Mouse (Mus musculus): ENCODE measurements around the gene Grb7. TPM values are rescaled to one million over a fixed set of nuclear protein-coding genes. Genes with fewer than 3 reads are reported as not detected.

Grb7 gene
- polyA plus RNA-seq, 1 experiment from 2014 or later = 0.24 TPM

DNA sequence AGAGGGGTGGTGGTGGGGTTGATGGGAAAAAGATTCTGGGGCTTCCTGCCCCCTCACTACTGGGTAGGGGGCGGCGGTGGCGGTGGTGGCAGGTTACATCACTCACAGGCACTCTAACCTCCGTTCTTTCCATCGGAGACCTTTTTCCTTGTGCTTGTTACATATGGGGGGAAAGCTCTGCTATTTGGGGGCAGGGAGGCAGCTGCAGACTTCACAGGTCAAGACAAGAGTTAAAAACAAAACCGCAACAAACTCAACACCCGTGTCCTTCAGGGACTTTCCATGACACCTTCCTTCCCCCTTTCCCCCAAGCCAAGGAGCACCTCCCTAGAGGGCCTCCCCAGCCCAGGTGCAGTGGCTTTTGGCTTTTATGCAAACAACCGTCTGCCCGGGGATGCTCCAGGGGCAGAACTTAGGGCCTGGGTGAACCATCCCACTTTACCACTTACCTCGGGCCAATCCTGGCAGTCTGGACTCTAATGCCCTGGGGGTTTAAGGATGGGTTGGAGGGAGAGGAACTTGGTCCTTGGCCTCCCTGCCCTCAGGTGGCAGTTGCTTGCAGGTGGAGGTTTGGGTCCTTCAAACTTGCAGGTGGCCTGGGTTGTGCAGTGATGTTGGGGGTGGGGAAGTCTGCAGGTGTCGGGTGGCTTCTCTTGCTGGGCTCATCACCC lies 13.0 kb downstream of the Grb7 start:
- no peaks in the 10 kb centered on the region for H3K36me3 ChIP-seq
- H3K4me2 ChIP-seq (replicated peaks) = no peak overlapping the region
- peaks cover 11% of the 10 kb centered on the region; the same call in 1 of the 2 replicates for H3K4me1 ChIP-seq (replicated peaks)
- no peak overlapping the region for H3K4me3 ChIP-seq (replicated peaks)
- WGBS = 24% methylated on average over 11 of the region's 11 CpGs
- H3K27me3 ChIP-seq = peaks cover 45% of the 10 kb centered on the region
- no peak overlapping the region for H3K27ac ChIP-seq
- H3K9me3 ChIP-seq = no peaks in the 10 kb centered on the region
- H3K9ac ChIP-seq (replicated peaks) = no peak overlapping the region
- no peak for ATAC-seq

DNA sequence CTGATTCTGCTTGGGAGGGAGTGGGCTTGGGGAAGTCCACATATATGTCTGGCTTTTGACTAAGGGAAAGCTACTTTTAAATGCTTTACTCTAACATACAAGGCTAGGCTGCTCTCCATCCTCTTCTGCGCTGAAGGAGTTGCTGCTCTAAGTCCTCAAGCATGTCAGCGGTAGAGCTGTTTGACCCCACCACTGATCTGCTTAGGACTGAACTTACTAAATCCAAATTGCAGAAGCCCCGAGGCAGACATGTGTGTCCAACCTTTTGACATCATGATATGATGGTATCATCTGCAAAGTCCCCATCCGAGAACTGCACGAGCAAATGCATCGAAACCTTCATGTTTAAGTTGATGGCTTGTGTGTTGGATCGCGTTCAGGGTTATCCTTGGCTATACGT lies 13.7 kb downstream of the Grb7 start:
- no peak for ATAC-seq
- Histone ChIP-seq H3K27me3 (peaks cover 45% of the 10 kb centered on the region), H3K4me2 (replicated peaks) (no peak overlapping the region), H3K36me3 (no peaks in the 10 kb centered on the region), H3K4me1 (replicated peaks) (peaks cover 11% of the 10 kb centered on the region; the same call in 1 of the 2 replicates), H3K9ac (replicated peaks) (no peak overlapping the region), H3K4me3 (replicated peaks) (no peak overlapping the region), H3K9me3 (no peaks in the 10 kb centered on the region), H3K27ac (no peak overlapping the region)
- 81% methylated on average over 9 of the region's 9 CpGs for WGBS

DNA sequence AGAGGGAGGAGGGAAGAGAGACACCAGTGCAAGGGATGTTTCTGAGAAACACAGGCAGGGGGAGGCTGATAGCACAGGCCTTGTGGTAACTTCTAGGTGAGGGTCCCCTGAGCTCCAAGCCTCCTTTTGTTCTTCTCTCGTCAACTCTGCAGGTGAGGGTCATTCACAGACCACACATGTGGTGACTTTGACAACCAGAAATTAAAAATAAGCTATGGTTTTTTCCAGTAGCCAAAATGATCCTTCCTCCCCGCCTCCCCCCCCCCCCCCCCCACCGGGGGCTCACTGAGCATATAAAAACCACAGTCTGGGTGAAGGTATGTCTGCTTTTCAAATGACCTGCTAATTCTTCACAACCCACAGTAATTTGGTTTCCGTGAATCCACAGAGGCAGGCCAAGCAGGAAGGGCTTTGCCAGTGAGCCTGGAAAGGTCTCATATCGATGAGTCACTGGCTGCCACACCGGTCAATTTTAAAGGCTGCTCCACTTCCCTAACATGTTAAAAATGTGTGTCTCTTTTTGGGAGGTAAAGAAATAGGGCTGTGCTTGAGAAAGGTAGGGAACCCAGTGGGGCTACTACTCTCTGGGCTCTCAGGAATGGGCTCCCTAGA lies 15.0 kb downstream of the Grb7 start:
- H3K4me2 ChIP-seq (replicated peaks) = no peak overlapping the region
- no peak overlapping the region for H3K27ac ChIP-seq
- peaks cover 11% of the 10 kb centered on the region; the same call in 1 of the 2 replicates for H3K4me1 ChIP-seq (replicated peaks)
- H3K36me3 ChIP-seq = no peaks in the 10 kb centered on the region
- H3K27me3 ChIP-seq = peaks cover 42% of the 10 kb centered on the region
- ATAC-seq = no peak
- no peak overlapping the region for H3K9ac ChIP-seq (replicated peaks)
- no peak overlapping the region for H3K4me3 ChIP-seq (replicated peaks)
- H3K9me3 ChIP-seq = no peaks in the 10 kb centered on the region
- WGBS = 60% methylated on average over 6 of the region's 6 CpGs

DNA sequence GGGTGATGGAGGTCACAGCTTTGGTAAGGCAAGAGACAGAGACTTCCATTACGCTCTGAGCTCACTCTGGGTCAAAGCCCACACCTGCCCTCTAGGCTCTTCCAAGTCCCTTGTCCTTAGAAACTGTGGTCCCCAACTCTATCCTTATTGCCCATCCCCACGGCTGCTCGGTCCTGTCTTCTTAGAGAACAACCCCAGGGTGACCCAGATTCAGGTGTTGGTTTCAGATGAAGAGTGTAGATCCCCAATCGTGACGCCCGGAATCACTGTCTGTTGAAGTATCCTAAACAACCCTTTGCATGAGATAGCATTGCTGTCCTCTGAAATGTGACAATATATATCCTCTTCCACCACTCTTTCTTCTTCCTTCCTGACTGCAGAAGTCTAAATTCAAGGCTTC lies 16.1 kb downstream of the Grb7 start:
- no peak overlapping the region for H3K9ac ChIP-seq (replicated peaks)
- WGBS = 95% methylated on average over 6 of the region's 6 CpGs
- H3K27ac ChIP-seq = no peak overlapping the region
- H3K4me1 ChIP-seq (replicated peaks) = peaks cover 7% of the 10 kb centered on the region; the same call in 1 of the 2 replicates
- no peaks in the 10 kb centered on the region for H3K36me3 ChIP-seq
- H3K27me3 ChIP-seq = peaks cover 41% of the 10 kb centered on the region
- H3K4me2 ChIP-seq (replicated peaks) = no peak overlapping the region
- H3K9me3 ChIP-seq = no peaks in the 10 kb centered on the region
- no peak for ATAC-seq
- no peak overlapping the region for H3K4me3 ChIP-seq (replicated peaks)

DNA sequence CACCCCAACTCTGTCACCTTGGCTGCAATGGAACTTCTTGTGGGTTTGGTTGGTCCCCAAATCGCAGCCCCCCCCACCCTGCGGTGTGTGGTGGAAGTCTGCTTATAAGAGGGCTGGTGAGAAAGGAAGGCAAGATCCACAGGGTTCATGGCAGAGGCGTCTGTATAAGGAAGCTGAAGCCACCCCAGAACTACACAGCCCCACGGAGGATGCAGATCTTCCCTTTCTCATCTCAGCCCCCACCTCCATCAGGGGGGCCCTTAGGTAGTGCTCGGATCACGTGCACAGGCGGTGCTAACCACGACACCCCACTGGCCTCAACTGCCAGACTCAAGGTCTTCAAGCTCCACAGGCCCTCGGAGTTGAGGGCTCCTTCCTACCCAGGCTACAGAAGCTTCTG lies 17.7 kb downstream of the Grb7 start:
- no peak overlapping the region for H3K4me3 ChIP-seq (replicated peaks)
- no peaks in the 10 kb centered on the region for H3K36me3 ChIP-seq
- H3K9ac ChIP-seq (replicated peaks) = no peak overlapping the region
- H3K9me3 ChIP-seq = no peaks in the 10 kb centered on the region
- no peak overlapping the region for H3K27ac ChIP-seq
- peaks cover 29% of the 10 kb centered on the region for H3K27me3 ChIP-seq
- no peak overlapping the region for H3K4me2 ChIP-seq (replicated peaks)
- H3K4me1 ChIP-seq (replicated peaks) = no peaks in the 10 kb centered on the region
- ATAC-seq = no peak
- WGBS = 82% methylated on average over 9 of the region's 9 CpGs

DNA sequence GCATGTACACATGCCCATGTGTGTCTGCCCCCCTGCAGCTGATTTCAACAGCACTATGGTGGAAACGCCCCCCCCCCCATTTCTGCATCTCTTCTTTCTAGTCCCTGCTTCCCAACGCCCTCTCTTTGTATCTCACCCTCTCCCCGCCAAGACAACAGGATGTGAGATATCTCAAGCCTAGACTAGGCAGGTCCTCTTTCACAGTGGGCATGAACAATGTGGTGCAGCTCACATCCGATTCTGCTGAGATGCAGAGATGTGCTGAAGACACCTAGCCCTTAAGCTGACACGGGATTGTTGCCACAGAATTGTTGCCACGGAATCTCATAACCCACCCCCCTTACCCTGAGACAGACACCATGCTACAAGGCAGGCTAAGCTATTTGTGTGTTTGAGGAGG lies 18.3 kb downstream of the Grb7 start:
- H3K4me3 ChIP-seq (replicated peaks) = no peak overlapping the region
- H3K9ac ChIP-seq (replicated peaks) = no peak overlapping the region
- no peak for ATAC-seq
- no peaks in the 10 kb centered on the region for H3K36me3 ChIP-seq
- H3K9me3 ChIP-seq = no peaks in the 10 kb centered on the region
- peaks cover 23% of the 10 kb centered on the region for H3K27me3 ChIP-seq
- H3K4me1 ChIP-seq (replicated peaks) = no peaks in the 10 kb centered on the region
- WGBS = 81% methylated on average over 6 of the region's 6 CpGs
- H3K27ac ChIP-seq = no peak overlapping the region
- H3K4me2 ChIP-seq (replicated peaks) = no peak overlapping the region

DNA sequence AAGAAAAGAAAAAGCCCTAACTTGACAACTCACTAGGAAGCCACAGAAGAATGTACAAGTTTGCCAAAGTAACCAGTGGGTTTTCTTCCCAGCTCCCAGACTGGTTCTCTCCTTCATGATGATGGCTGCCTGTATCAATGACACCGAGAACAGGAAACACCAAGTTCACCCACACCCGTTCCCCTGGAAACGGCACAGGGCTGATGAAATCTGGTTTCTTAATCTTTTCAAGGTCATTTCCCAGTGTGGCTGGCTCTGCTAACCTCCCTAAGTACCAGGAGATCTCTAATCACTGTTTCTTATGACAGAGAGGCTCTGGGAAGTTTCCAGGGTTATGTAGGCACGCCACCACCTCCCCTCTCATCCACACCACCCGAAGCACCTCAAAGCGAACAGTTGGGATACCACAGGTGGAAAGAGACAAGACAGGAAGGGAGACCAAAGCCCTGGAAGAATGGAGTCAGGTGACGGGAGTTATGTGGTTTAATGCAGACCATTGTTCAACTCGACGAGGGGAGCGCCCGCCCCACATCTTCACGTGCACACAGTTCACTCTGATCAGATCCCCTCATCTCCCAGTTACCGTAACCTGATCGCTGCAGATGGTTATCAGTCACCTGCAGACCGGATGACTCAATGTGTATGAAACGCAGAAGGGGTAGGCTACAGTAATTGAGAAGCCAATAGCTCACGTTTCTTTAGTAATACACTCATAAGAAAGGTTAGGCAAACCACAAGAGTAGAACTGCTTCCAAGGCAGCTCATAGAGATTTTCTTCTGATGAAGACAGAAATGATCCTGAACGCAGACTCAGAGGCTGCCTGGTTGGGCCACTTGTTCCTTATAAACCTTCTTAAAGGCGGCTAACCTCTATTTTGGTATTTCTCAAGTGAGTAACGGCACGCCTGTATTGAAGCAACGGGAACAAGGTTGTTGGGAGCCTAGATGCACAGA lies 23.8 kb downstream of the Grb7 start:
- no peaks in the 10 kb centered on the region for H3K27me3 ChIP-seq
- H3K4me1 ChIP-seq (replicated peaks) = peaks cover 5% of the 10 kb centered on the region; the same call in 1 of the 2 replicates
- H3K4me3 ChIP-seq (replicated peaks) = no peak overlapping the region
- no peak for ATAC-seq
- H3K4me2 ChIP-seq (replicated peaks) = no peak overlapping the region
- no peak overlapping the region for H3K9ac ChIP-seq (replicated peaks)
- H3K27ac ChIP-seq = no peak overlapping the region
- no peaks in the 10 kb centered on the region for H3K36me3 ChIP-seq
- 81% methylated on average over 22 of the region's 22 CpGs for WGBS
- H3K9me3 ChIP-seq = no peaks in the 10 kb centered on the region

DNA sequence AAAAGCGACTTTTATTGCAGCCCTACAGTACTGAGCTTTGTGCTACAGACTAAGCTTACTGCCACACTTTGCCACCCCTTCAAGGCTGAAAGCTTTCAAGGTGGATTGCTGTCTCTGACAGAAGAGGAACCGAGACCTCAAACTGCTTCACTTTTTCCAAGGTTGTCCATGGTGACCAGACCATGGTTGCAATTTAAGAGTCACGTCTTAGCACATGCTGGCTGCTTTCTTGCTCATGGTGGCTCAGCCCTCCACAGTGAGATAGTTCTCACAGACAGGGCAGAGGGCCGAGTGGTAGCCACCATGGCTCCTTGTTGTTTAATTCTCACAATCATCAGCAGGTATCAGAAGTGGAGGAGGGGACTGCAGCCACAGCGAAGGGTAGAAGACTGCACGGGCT lies 24.6 kb downstream of the Grb7 start:
- Histone ChIP-seq H3K4me2 (replicated peaks) (no peak overlapping the region), H3K9ac (replicated peaks) (no peak overlapping the region), H3K4me1 (replicated peaks) (peaks cover 5% of the 10 kb centered on the region; the same call in 1 of the 2 replicates), H3K27ac (no peak overlapping the region), H3K36me3 (no peaks in the 10 kb centered on the region), H3K27me3 (no peaks in the 10 kb centered on the region), H3K9me3 (no peaks in the 10 kb centered on the region), H3K4me3 (replicated peaks) (no peak overlapping the region)
- 89% methylated on average over 6 of the region's 6 CpGs for WGBS
- ATAC-seq = no peak

DNA sequence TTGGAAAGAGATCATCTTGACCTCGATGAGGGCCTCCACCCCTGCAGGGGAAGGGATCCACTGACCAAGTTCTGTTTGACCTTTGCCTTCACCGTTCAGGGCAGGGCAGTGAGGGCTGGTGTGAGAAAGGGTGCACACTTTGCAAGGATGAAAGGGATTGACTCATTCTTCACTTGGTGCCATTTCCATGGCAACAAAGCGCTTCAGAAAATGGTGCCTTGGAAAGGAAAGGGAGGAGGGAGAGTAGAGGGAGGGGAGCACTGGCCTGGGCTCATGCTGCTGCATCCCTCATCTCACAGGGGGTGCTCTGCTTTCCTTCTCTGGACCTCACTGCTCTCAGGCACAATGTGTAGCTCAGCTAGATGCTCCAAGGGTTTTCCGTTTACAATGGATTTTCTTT lies 26.5 kb downstream of the Grb7 start:
- H3K27me3 ChIP-seq = no peaks in the 10 kb centered on the region
- H3K4me2 ChIP-seq (replicated peaks) = no peak overlapping the region
- H3K9me3 ChIP-seq = no peaks in the 10 kb centered on the region
- no peak overlapping the region for H3K9ac ChIP-seq (replicated peaks)
- no peak overlapping the region for H3K27ac ChIP-seq
- no peaks in the 10 kb centered on the region for H3K36me3 ChIP-seq
- H3K4me1 ChIP-seq (replicated peaks) = peaks cover 5% of the 10 kb centered on the region; the same call in 1 of the 2 replicates
- 26% methylated on average over 4 of the region's 4 CpGs for WGBS
- no peak overlapping the region for H3K4me3 ChIP-seq (replicated peaks)
- no peak for ATAC-seq

DNA sequence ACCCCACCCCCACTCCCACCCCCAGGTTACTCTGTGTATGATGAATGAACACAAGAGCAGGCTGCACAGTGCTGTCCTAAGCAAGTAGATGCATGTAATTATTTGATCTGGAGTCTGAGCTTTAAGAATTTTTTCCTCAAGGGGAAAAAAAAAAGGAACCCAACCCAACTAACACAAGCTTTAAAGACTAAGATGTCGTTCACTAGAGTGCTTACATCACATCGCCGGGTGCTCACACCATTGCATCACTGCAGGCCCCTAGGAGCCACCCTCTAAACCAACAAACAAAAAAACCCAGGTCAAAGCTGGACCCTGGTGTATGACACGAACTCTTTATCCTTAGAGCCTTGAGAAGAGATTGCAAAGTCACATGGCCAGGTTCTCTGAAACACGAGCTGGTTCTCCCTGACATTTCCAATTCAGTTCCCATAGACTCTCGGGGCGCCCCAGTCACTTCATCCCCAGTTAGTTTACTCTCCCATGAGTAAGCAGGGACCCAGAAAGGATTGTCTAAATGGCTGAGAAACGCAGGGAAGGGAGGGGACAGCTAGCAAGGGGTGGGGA lies 27.8 kb downstream of the Grb7 start:
- ATAC-seq = no peak
- Histone ChIP-seq H3K4me3 (replicated peaks) (no peak overlapping the region), H3K27ac (no peak overlapping the region), H3K9ac (replicated peaks) (no peak overlapping the region), H3K27me3 (no peaks in the 10 kb centered on the region), H3K36me3 (no peaks in the 10 kb centered on the region), H3K4me1 (replicated peaks) (peaks cover 5% of the 10 kb centered on the region; the same call in 1 of the 2 replicates), H3K9me3 (no peaks in the 10 kb centered on the region), H3K4me2 (replicated peaks) (no peak overlapping the region)
- 61% methylated on average over 8 of the region's 8 CpGs for WGBS

DNA sequence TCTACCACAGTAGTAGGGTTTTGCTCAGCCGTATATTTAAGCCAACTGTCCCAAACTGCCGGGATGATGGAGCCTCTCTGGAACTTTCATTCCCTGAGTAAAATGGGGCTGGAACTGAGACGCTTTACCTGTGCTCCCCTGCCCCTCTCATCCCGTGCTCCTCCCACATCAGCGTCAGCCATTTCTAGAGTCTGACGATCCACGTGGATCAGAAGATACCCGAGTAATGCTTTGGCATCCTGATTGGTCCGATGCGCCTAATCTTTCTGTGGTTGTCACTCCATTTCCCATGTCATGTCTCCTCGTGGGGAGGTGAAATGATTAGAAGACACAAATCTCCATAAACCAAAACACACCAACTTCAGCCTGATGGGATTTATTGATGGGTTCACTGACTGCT lies 28.8 kb downstream of the Grb7 start:
- WGBS = 88% methylated on average over 11 of the region's 11 CpGs
- H3K9me3 ChIP-seq = no peaks in the 10 kb centered on the region
- H3K36me3 ChIP-seq = no peaks in the 10 kb centered on the region
- peaks cover 5% of the 10 kb centered on the region; the same call in 1 of the 2 replicates for H3K4me1 ChIP-seq (replicated peaks)
- H3K9ac ChIP-seq (replicated peaks) = no peak overlapping the region
- ATAC-seq = no peak
- no peaks in the 10 kb centered on the region for H3K27me3 ChIP-seq
- no peak overlapping the region for H3K4me3 ChIP-seq (replicated peaks)
- H3K4me2 ChIP-seq (replicated peaks) = no peak overlapping the region
- no peak overlapping the region for H3K27ac ChIP-seq

Data from midbrain, embryonic 13.5 days (tissue).